Mouse (Mus musculus) layer of hippocampus, adult 9-11 months (tissue): ENCODE measurements around the gene Rap1gap.

ENCODE experiments used
- DNase-seq: peaks from one replicate; pipeline ENCODE4 v3.0.0; 2022

Gene Rap1gap

DNA sequence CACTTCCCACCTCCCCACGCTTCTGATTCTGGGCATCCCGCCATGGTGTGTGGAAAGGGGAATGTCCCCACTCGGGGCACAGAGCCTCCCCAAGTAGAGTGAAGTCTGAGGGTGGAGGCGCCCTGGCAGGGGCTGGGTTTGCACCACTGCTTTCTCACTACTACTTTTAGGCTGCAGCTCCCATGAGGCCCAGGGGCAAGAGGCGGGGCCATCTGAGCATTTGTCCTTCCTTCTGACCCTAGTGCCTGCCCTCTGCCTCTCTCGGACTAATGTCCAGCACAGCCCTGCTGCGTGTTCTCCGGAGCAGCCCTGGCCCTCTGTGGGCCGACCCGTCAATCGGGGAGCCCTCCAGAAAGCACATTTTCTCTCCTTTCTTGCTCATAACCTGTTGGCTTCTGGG is 59.7 kb downstream of the Rap1gap start:
- DNase-seq, result no peak

DNA sequence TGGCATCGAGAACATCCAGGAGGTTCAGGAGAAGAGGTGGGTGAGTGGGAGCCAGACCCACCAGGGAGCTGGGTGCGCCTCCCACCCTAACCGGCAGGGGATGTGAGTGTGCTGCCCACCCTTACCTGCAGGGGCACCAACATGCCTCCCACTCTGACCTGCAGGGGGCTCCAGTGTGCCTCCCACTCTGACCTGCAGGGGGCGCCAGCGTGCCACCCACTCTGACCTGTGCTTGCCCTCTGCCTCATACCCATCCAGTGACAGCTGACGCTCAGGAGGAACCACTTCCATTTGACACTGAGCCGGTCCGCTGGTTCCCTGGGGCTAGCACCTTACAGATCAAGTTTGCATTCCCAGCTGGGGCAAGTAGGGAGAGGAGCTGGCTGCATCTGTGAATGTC is 60.2 kb downstream of the Rap1gap start:
- peak; percentile 66 for DNase-seq

DNA sequence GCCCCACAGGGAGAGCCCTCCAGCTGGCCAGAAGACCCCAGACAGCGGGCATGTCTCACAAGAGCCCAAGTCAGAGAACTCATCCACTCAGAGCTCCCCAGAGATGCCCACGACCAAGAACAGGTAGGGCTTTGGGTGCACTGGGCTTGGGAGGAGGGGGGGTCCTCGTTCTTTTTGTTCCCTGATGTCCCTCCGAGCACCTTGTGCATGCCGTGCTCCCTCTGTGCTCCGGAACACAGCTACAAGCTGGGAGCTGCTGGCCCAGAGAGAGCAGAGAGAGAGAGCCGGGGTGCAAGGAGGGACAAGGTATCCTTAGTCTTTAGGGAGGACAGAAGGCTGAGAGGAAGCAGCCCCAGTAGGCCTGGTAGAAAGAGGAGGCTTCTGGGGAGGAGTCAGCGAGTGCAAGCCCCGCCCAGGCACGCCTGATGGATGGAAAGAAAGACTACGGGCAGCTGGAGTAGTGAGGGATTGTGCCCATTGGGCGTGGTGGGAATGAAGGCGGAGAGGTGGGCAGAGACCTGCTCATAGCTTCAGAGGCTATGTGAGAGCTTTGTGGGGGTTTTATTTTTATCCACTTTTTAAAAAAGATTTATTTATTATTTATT is 61.1 kb downstream of the Rap1gap start:
- no peak for DNase-seq

DNA sequence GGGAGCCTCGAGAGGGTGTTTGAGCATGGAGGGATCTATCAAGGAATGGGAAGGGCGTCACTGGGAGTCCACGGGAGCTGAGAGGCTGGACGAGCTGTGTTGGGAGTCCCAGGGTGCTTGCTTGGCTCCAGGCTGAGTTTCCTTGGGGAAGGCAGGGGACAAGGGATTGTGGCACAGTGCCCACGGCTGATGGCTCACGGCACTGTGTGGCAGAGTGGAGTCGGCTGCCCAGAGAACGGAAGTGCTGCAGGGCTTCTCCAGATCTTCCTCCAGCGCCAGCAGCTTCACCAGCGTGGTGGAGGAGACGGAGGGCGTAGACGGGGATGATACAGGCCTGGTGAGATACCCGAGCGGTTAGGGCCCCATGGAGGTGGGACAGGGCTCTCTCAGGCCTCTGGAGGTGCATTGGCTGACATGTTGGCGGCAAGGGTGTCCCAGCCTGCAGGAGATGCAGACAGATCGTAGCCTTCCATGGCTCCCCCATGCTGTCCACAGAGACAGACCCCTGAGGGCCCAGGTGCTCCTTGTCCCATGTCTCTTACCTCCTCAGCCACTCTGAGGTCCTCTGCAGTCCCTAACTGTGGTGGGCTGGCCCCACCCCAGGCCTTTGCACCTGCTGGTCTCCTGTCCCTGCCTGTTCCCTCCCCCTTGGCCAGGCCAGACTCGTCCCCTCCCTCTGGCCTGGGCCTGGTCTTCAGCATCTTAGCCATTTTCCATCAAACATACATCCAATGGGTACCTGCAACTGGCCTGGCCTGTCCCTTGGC is 62.4 kb downstream of the Rap1gap start:
- no peak for DNase-seq

DNA sequence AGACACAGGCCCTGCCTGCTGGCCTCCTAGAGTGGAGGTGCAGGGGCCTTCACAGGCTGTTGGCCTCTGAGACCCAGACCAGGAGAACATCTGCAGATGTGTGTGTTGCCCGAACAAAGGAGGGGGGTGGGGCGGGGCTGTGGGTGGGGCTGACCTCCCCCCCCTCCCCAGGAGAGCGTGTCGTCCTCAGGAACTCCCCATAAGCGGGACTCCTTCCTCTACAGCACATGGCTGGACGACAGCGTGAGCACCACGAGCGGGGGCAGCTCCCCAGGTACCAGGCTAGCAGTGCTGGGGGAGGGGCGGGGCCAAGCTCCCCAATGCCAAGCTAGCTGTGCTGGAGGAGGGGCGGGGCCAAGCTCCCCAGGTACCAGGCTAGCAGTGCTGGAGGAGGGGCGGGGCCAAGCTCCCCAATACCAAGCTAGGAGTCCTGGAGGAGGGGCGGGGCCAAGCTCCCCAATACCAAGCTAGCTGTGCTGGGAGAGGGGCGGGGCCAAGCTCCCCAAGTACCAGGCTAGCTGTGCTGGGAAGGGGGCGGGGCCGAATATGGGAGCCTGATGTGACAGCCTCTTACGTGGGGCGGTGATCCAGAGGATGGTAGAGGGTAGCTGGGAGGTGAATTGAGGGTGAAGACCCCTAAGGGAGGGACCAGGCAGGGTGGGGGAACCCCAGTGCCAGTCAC is 63.1 kb downstream of the Rap1gap start:
- no peak for DNase-seq

DNA sequence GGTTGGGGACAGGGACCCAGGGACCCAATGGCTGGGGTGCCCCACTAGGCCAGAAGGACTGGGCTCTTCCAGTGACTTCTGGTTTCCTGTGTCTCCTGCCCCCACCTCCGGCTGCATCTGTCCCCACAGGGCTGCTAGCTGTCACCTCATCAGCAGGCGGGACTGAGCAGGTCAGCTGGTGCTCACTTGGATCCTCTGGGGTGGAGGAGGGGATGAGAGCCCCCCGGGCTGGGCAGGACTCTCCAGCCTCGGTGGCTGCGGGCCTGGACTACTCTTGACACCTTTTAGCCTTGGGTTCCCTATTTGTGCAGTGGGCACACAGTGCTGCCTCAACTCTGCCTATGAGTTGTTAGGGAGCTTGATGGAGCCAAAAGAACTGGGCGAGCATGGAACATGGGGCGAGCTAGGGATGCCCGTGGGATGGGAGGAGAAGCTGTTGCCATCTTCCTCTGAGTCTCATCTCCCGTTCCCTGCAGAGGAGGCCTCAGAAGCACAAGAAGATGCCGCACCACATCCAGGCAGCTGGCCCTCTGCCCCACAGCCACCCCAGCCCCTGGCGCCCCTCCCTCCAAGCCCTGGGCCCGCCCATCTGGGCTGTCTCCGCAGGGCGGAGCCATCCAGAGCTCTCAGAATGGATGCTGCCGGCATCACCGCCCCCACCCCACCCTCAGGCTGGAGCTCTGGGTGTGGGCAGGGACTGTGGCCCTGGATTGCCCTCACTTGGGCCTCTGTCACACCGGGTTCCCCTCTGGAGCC is 64.1 kb downstream of the Rap1gap start:
- DNase-seq, result peak; percentile 56

DNA sequence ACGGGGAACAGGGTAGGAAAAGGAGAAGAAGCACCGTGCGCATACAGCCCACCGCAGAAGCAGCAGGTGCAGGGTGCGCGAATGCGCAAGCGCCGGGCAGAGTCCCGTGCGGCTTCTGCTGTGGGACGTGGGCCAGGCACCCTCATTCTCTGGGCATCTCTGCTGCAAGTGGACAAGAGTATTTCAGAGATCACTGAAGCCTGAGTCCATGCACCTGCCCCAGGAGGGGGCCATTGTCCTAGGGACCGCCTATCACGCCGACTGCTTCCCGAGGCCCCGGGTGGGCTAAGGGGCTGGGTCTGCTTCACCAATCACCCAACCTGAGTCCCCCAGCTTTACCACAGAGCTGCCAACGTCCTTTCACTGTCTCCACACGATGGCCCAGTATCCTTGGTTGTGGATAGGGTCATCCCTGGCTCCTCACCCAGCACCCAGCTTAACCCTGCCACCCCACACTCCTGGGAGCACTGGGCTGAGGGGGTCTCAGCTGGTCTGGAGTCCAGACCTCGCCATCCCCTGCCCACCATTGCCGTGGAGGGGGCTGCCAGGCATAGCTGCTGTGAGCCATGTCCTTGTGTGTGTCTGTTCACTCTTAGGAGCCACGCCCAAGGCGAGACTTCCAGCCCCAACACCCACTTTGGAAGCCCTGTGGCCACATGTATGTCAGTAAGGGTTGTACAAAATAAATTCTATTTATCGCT is 64.8 kb downstream of the Rap1gap start:
- no peak for DNase-seq

DNA sequence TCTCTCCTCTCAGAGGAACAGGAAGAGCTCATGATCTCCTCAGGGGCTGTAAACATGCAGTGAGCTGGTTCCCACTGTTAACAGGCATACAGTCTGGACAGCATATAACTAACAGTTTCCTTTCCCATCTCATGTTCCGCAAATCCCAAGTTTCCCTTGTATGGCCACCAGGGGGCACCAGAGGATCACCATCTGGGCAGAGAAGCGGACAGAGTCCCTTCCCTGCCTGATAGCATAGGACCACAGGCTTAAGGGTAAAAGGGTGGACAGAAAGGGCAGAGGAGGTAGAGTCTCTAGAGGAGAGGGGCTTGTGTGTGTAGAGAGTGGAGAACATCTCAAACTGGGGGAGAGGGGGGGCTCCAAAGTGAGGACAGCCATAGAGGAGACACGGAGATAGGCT is 65.6 kb downstream of the Rap1gap start:
- peak; percentile 82 for DNase-seq

DNA sequence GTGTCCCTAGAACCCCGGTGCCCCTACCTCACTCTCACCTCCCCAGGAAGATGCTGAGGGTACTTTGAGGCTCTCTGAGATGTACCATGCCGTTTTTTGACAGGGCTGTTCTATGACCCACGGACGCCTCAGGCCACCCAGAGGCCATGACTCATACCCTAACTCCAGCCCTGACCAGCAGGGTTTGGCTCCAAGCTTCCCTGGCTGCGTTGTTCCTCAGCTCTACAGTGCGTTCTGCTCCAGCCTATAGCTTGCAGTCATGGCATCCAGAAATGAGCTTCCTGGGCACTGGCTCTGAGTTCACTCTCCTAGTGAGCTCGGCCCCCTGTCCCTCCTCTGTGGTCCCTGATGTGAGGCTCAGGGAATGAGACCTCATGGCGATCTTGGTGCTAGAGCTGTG is 66.2 kb downstream of the Rap1gap start:
- DNase-seq, result no peak

DNA sequence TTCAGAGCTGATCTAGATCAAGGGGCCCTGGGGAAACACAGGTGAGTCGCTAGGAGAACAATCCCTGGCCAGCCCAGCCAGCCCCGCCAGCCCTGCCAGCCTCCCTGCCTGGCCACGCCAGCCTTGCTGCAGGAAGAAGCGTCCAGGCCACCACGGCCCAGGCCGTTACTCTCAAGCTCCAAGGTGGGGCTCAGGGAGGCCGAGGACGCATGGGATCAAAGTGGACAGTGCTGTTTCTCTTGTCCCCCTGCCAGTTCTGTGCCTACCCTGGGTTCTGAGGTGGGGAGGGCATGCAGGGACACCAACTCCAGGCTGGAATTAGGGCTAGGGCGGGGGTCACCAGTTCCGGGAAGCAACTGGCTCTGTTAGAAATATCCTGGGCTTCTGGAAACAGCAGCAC is 67.4 kb downstream of the Rap1gap start:
- no peak for DNase-seq

DNA sequence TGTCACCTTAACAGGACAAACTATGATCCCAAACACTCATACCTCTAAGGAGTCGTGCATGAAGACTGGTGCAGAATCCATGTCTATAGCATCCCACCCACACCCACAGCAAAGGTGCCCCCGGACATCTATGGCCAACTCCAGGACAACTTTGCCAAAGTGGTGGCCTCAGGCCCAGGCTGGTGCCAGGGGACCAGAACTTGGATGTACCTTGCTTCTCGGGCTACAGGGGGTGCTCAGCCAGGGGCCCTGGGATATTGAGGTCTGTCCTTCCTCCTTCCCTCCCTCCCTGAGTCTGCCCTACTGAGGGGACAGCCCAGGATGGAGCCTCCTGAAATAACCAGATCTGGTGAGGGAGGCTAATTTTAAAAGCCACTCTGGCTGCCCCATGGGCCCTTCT is 67.8 kb downstream of the Rap1gap start:
- DNase-seq, result no peak

DNA sequence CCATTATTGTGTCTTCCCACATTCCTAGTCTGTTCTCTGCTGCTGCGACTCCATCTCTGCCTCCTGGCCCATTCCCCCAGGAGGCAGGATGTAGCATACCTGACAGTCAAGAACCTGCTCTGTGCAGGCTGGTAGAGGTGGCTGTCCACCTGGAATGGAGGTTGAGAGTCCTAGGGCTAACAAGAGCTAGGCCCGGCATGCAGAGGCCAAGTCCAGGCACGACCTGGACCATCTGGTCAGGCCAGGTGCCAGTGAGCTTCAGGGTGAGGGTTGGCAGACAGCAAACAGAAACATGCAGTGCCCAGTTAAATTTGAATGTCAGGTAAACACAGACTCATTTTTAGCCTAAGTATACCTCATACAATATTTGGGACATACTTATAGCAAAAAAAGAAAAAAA is 68.4 kb downstream of the Rap1gap start:
- no peak for DNase-seq

DNA sequence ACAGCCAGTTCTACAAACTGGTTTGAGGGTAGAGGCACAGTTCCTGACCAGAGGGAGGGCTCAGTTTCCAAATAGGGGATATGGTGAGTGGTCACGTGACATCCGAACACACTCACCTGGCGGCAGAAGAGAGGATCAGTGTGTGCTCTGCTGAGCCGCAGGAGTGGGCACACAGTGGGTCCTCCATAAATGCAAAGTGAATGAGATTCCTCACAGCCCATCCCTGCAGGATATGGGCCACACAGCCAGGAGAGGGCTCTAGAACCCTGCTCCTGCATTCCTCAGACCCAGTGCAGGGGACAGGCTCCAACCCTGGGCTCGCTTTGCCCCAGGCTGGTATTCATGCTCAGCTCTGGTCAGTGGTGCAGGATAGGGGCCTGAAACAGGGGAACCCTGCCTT is 68.9 kb downstream of the Rap1gap start:
- DNase-seq, result no peak

DNA sequence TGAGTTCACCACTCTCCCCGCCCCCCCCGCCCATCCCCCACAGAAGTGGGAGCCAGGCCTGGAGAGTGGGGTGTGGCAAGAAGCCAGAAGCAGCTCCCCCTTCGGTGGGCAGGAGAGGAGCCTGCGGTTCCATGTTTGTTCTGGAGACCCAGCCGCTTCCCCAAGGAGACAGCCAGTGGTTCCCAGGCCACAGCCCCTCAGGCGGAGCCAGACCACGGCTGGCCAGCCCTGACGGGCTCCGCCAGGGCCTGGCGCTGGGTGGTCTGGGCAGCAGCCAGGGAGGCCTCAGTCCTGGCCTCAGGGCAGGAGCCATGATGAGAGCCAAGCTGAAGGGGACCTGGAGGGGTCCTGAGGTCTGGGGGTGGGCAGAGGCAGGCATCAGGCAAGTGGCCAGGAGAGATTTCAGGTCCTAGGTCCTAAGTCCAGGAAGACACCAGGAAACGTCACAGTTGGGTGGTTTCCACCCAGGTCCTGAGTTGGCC is 71.7 kb downstream of the Rap1gap start:
- no peak for DNase-seq

DNA sequence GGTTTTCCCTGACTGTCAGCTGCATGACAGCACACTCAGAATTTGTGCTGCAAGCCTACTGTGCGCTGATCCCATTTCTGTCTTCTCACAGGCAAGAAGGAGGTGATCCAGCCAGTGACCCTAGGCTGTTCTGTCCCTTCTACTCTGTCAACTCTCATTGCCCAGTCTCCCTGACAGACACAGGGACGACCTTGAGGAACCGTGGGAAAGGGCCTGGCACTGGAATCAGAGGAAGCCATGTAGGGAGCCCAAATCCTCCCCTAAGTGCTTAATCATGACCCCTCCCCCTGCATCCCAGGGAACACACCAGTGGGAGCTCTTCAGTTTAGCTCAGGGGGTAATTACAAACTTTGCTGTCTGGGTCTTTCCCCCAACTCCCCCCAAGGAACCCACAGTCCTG is 73.2 kb downstream of the Rap1gap start:
- DNase-seq, result no peak

DNA sequence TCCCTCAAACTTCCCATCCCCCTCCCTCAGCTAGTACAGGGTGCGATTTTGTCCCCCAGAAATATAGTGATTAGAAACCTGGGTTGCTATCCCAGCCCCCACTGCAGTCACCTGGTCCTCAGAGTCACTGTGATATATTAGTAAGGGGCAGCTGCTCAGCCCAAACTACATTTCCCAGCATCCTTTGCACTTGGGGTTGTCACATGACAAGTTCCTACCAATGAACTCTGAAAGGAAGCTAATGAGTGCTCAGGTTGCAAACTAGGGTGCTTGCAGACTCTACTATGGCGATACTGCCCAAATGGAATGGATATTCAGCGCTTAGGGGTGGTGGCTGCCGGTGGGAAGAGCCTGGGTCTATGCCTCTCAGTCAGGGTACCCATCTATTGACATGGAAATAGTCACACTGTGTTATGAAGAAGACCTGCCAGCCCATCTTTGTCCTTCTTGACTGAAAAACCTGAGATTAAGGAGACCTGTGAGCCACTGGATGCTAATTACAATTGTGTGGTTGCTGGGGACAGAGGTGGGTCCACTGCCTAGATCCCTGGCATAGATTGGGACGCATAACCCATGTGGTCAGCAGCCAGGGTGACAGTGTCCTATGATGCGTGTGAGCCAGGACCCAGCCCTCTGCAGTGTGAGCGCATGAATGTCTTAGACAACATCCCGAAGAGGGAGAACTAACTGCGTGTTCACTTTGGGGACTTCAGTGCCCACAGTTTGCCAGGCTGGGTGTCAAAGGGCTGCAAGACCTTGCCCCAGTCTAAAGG is 74.8 kb downstream of the Rap1gap start:
- DNase-seq, result no peak

DNA sequence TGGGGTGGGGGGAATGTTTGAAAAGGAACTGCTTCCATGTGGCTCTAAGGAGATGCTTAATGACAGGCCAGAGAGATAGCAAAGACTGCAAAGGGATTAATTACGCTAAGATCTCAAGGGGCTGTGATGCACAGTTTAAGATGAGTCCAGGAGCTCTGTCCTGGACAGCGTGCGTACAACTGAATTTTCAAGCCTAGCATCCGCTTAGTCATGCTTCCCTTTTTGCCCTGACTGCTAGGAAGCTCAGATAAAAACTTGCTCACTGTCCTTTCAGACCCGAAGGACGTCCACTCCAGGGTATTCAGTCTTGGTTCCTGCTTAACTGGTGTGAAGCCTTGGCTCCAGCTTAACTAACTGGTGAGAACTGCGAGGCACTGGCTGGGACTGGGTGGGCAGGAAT is 75.8 kb downstream of the Rap1gap start:
- no peak for DNase-seq

DNA sequence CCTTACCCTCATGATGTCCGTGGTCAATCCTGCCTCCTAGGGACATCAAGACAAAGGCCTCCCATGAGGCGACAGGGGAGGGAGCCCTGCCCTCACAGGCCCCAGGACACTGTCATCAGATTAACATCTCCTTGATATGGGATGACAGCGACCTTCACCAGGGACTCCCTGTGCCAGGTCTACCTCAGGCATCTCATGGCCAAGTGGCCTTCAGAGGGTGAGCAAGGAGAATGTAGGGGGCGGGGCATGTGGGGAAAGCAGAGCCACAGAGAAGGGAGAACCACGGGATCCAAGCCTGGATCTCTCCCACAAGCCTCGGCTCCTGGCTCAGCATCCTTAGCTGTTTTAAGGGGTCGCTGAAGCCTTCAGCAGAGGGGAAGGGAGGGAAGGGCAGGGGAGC is 79.3 kb downstream of the Rap1gap start:
- no peak for DNase-seq

DNA sequence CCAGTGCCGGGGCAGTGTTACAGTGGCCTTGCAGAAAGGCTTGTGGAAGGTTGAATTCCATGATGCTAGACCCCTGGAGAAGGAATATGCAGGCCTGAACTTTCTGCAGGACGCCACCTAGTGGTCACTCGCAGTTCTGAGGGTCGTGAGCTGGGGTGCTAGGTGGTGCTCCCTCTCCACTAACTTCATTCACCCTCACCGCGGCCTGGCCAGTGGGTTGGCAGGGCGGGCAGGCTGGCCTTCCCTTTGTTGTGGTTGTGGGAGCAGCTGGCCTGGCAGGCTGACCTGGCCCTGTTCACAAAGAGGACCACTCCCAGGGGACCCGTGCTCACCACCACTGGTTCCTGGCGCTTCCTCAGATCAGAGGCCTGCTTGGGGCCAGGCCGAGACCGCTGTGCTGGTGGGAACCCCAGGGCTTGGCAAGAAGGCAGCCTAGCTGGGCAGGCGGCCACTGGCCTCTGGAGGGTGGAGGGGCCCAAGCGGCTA is 80.0 kb downstream of the Rap1gap start:
- DNase-seq, result no peak

DNA sequence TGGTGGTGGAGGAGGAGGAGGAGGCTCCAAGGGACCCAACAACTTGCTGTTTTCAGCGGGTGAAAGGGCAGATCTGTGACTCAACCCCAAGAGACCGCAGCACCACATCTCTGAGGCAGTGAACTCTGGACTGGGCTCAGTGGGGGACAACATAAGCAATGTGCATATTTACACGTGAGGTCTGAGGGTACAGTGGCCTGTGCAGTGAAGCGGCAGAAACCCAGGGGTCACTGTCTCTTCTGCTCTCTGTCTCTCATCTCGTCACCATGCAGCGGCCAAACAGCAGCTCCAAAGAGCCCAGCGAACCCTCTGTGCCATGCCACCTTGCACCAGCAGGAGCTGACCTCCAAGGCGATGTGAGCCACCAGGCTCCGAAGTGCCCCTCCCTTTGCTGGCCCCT is 82.6 kb downstream of the Rap1gap start:
- no peak for DNase-seq

DNA sequence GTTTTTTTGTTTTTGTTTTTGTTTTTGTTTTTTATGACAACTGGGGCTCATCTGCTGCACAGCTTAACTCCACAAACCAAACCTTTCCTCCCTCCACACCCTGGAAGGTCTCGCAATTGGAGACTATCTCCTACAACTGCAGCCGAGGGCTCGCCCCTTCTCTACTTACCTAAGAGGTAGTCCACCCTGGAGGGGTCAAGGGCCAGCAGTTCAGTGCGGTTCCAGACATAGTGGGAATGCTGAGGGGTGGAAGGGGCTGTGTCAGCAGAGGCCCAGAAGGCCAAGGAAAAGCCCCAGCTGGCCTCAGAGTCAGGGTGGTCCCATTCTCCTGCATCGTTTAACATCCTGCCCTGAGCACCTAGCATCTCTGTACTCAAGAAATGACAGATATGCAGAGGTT is 83.1 kb downstream of the Rap1gap start:
- DNase-seq, result no peak

DNA sequence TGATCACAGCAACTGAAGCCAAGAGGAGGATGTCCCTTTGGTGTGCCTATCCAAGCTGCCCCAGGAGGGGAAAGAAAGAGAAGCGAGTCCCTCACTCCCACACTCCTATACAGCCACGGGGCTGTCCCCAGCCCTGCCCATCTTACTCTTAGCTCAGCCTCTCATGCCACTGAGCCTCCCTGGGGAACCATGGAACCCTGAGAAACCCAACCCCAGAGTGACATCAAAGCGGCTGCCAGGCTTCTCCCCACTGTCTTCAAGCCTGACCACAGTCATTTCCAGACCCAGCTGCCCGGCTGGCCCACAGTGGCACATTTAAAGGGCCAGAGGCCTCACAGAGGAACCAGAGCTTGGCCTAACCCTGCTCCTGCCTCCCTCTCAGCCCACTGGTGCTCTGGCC is 84.2 kb downstream of the Rap1gap start:
- DNase-seq, result no peak
